Mouse (Mus musculus) adrenal gland, adult 18-20 months (tissue): ENCODE measurements around the gene Gtf2ird2. TPM values are rescaled to one million over a fixed set of nuclear protein-coding genes. Genes with fewer than 3 reads are reported as not detected.

ENCODE experiments used
- DNase-seq, 2 experiments: peaks; one replicate each; pipeline ENCODE4 v3.0.0; 2021 to 2022; ENCODE audit warnings: low spot score in 2 of 2
- long read RNA-seq, 2 experiments: library from polyadenylated mRNA; stranded (forward); transcript quantifications; one replicate each; pipeline ENCODE4 v2.0.0; 2021
- total RNA-seq, 2 experiments: library from RNA; stranded (reverse); gene quantifications; 1 replicate in 1 of 2; 2 replicates in 1 of 2; pipeline ENCODE4 v1.2.3; 2021

Gene Gtf2ird2
- total RNA-seq = 1 to 10 TPM; 8.1 to 8.5 TPM
- long read RNA-seq, experiment 1, partial matches to known transcripts = 2 of 10 reads
- long read RNA-seq, experiment 1, other reads (novel, unspliced or antisense) = 6 of 10 reads
- long read RNA-seq, experiment 2, transcript Gtf2ird2-201 (16 exons, 3,482 nt) = major isoform, 6 of 22 reads
- long read RNA-seq, experiment 2, partial matches to known transcripts = 4 of 22 reads
- long read RNA-seq, experiment 2, other reads (novel, unspliced or antisense) = 12 of 22 reads

GRCm38 (mm10) chr5:134183880-134184808 is at the start of gene Gtf2ird2:
Gene Gtf2ird2, plus strand, starts transcription at chr5:134184019.
- DNase-seq = peak; percentile 96 to 98

DNA sequence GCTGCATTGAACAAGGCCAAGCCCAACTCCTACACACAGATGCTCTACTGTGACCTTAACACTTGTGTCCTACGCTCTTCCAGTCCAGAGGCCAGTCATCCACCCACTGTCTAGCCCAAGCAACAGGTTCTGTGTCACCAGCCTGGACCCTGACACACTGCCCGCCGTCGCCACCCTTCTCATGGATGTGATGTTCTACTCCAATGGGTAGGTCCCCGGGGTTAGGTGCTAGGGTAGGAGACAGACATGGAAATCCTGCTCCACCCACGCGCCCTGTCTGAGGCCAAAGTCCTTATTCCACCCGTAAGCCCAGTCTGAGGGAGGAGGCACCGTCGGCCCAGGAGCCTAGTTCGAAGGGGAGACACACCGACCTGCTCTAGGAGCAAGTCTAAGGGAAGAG is 47.8 kb upstream of the Gtf2ird2 start:
- DNase-seq = no peak

GRCm38 (mm10) chr5:134137933-134138332 is 45.9 kb upstream of the Gtf2ird2 start:
- no peak for DNase-seq

DNA sequence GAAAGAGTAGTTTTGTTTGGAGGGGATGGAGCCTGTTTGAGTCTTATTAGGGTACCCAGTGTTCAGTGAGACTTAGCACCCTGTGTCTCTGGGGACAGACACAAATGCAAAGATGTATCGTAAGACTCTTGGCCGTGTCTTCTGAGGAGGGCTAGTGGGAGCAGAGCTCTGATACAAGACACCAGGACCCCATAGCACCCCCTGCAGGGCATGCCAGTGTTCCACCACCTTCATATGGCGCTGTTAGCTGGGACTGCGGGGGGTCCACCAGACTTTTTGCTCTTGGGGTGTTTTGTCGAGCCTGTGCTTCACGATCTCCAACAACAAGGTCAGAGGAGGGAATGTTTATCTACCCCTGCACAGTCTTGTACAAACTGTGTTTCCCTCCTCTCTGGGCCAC is 44.4 kb upstream of the Gtf2ird2 start:
- no peak for DNase-seq

GRCm38 (mm10) chr5:134141236-134141635 is 42.6 kb upstream of the Gtf2ird2 start:
- DNase-seq = no peak

- no peak for DNase-seq
Observed at GRCm38 (mm10) chr5:134142381-134142780, 41.4 kb upstream of the Gtf2ird2 start.

GRCm38 (mm10) chr5:134144986-134145385 is 38.8 kb upstream of the Gtf2ird2 start:
- DNase-seq = no peak

- DNase-seq = no peak
Observed at GRCm38 (mm10) chr5:134147194-134147753, 36.5 kb upstream of the Gtf2ird2 start.

DNA sequence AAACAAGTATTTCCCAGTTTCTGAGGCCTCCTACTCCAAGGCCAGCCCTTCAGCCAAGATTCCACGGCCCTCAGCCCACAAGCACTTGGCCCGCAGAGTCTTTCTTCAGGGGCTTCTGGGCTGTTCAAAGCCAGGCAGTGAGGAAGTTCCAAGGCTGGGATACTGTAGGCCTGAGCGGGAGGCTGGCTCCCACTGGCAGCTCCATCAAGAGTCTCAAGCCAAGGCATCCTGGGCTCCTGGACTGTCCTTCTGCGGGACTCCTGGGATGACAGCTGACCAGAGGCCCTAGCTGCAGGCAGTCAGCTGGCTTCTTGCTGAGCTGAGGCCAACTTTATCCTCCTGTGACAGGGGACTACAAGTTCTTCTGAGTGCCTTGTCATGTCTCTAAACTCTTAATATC is 35.7 kb upstream of the Gtf2ird2 start:
- DNase-seq = no peak

DNA sequence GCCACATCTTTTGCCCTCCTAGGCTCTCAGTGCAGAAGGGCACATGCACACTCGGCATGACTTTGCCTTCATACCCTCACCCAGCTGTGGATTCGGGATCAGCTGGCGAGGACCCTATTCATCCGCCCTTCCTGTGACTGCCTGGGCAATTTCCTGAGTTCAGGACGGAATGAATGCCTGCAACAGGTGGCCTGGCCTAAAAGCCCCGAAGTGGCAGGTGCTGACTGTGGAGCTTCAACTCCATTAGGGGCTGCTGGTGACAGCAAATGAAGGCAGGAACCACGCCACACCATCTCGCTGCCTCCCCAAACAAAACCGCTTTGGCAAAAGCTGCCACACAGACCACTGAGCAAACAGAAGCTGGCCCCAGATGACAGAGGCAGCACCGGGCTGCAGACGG is 31.9 kb upstream of the Gtf2ird2 start:
- no peak for DNase-seq

DNA sequence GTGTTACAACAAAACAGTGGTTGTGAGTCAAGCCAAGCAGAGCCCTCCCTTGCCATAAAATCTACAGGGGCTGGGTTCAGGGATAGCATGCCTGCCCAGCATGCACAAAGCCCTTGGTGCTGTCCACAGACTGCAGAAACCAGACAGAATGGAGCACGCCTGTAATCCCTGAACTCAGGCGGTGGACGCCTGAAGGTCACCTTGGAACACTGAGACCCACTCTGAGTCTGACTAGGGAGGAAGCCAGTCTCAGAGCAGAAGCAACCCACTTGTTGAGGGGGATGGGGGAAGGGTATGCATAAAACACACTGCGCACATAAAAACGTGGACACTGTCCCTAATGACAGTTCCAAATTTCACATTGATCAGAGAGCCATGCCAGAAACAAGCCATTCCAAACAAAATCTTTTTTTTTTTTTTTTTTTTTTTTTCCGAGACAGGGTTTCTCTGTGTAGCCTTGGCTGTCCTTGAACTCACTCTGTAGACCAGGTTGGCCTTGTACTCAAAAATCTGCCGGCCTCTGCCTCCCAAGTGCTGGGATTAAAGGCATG is 27.8 kb upstream of the Gtf2ird2 start:
- DNase-seq = no peak

- DNase-seq = peak; percentile 42 to 49
Observed at GRCm38 (mm10) chr5:134164688-134165087, 19.1 kb upstream of the Gtf2ird2 start.

DNA sequence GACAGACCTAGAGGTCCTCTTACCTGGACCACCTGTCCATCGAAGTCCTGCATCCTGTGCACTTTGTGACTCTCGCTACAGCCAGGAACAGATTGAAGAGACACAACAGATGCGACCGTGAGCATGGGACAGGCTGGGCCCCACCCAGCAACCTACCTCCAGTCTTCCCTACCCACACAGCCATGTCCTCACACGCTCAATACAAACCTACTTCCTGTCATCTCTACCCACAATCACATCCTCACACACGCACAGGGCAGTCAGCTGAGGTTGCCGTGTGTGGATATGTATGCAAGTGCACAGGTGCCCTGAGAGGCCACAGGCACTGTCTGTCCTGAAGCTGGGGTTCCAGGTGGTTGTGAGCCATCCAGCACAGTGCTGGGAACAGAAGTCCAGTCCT is 17.2 kb upstream of the Gtf2ird2 start:
- no peak for DNase-seq

- no peak for DNase-seq
Observed at GRCm38 (mm10) chr5:134168033-134168432, 15.8 kb upstream of the Gtf2ird2 start.

DNA sequence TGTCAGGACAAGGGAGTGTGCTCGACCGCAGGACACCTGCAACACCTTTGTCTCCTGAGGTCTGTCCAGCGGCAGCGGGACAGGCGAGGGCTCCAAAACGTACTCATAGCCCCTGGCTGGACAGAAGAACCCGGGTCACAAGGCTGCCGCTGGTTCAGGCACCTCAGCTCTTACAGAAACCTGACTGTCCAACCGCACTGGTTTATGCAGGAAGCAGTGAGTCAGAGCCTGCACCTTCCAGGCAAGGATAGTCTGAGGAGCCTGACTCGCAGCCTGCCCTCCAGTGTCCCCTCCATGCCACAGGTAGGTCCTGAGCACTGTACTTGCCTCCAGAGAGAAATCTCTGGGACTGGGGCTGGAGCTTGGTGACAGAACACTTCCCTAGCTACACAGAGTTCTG is 14.6 kb upstream of the Gtf2ird2 start:
- no peak for DNase-seq

GRCm38 (mm10) chr5:134170167-134170566 is 13.7 kb upstream of the Gtf2ird2 start:
- no peak for DNase-seq

DNA sequence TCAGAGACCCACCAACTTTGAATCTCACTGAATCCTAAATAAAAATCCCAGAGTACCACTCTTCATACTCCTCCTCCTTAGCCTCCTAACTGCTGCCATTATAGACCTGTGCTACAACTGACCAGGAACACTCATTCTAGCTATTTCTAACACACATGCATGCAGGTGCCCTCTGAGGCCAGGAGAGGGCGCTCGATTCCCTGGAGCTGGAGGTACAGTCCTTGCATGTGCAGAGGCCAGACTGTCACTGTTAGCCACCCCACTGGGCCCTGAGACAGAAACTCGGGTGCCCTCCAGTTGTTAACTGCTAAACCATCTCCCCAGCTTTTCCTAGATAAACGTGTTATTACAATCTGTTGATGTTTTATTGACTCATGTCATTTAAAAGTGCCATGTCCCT is 10.6 kb upstream of the Gtf2ird2 start:
- peak in 1 of 2 experiments; percentile 52 for DNase-seq

- DNase-seq = no peak
Observed at GRCm38 (mm10) chr5:134175696-134176095, 8.1 kb upstream of the Gtf2ird2 start.

DNA sequence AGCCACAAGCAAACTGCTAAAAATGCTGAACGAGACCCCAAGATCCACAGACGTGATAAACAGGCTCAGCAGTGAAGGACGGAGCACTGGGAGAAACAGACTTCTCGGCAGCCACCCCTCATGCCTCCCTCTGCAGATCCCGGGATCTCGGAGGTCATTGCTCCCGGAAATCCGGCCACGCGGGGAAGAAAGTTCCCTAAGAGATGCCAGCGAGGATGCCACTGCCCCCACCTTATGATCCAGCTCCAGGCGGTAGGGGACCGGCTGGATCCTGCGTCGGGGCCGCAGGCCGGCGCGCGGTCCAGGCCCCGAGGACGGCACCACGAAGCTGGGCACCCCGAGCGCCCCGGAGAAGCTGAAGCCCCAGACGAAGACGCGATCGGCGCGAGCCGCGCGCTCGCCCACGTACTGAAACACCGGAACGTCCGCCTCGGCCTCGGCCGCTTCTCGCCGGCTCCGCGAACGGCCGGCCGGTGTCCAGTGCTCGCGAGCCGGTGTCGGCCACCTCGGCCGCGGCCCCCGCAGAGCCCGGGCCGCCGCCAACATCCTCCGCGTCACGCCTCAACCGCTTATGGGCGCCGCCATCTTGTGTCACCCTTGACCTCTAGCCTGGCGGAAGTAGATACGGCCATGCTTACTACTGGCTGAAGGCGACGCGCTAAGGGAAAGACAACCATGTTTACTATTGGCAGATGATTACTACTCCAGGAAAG is 7.5 kb upstream of the Gtf2ird2 start, which contains the start of gene Rcc1l:
Rcc1l (minus strand) TSS at position 606 of the 713 bp plus-strand sequence.
- DNase-seq = peak; percentile 72 to 77

DNA sequence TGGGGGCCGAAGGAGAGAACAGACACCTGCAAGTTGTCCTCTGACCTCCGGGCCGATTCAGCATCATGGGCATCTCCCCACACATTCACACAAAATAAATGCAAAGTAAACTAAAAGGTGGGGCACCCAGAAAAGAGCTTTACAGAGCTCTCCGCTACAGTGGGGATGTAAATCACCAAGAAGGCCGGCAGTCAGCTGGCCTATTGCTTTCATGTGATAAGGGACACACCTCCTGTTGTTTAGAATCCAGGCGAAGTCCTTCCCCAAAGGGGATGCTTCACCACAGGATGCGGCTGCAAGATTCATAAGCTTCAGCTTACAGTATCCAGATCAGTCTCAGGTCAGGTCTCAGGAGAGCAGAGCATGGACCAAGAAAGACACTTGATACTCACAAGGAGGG is 5.3 kb upstream of the Gtf2ird2 start:
- DNase-seq = no peak

GRCm38 (mm10) chr5:134179871-134180270 is 3.9 kb upstream of the Gtf2ird2 start:
- DNase-seq = peak; percentile 80 to 82
